Mouse (Mus musculus): ENCODE measurements around the gene Epop.

GRCm38 (mm10) chr11:97677842-97678241 lies 48.3 kb upstream of the Epop start:
- TF ChIP-seq CTCF (IDR thresholded peaks at IDR 0.05; ENCODE audit: low read depth) (peak; percentile 48), EP300 (optimal IDR thresholded peaks at IDR 0.05) (no peak)
